Mouse (Mus musculus): ENCODE data around the gene F2rl3. TPM values are rescaled to one million over a fixed set of nuclear protein-coding genes. Genes with fewer than 3 reads are reported as not detected.
A peak's percentile ranks its signal among the peaks of the same experiment; 100 is the strongest.

The F2rl3 gene
- polyA plus RNA-seq, 1 experiment from 2014 or later = 3.9 TPM

DNA sequence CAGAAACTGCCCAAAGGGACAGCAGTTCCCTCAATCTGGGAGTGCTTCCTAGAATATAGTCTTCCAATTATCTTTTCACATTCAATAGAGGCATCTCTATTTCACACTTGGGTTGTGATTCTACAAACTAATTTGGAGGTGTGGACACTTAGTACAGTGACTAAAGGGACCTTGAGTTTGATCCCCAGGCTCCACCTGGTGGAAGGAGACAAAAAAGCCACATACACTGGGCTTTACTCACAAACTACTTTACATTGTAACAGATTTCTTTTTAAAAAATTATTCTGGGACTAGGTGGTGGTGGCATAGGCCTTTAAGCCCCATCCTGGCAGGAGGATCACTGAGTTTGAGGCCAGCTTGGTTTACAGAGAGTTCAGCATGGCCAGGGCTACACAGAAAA lies 3.4 kb upstream of the F2rl3 start:
- DNase-seq (ENCODE audit: low spot score) = no peak
- Histone ChIP-seq H3K27ac (no peak overlapping the region), H3K4me3 (replicated peaks; ENCODE audit: low read depth, low read length) (no peak overlapping the region), H3K9ac (ENCODE audit: low read depth, low read length) (no peak overlapping the region), H3K27me3 (ENCODE audit: insufficient read depth, low read length) (no peaks in the 10 kb centered on the region), H3K9me3 (replicated peaks; ENCODE audit: low read length) (no peaks in the 10 kb centered on the region), H3K36me3 (ENCODE audit: insufficient read depth, low read length) (peaks cover 32% of the 10 kb centered on the region), H3K4me1 (replicated peaks; ENCODE audit: insufficient read depth, low read length) (no peaks in the 10 kb centered on the region), H3K4me2 (ENCODE audit: low read length) (no peak overlapping the region)
- ATAC-seq (replicated peaks; ENCODE audit: low FRiP score, low read depth) = no peak
- TF ChIP-seq CTCF (IDR thresholded peaks at IDR 0.05; ENCODE audit: low read depth) = peak; percentile 45; the same call in 1 of the 2 replicates

GRCm38 (mm10) chr8:72760216-72760615 lies 1.5 kb upstream of the F2rl3 start:
- WGBS = 72% methylated on average over 3 of the region's 3 CpGs
- H3K4me3 ChIP-seq (replicated peaks; ENCODE audit: low read depth, low read length) = no peak overlapping the region
- no peak for DNase-seq (ENCODE audit: low spot score)

GRCm38 (mm10) chr8:72762306-72762705 lies 626 bp downstream of the F2rl3 start:
- Histone ChIP-seq H3K36me3 (ENCODE audit: insufficient read depth, low read length) (0 out of 2 replicates have a peak, but pooled peaks cover 2% of the 10 kb centered on the region), H3K27me3 (ENCODE audit: insufficient read depth, low read length) (no peaks in the 10 kb centered on the region), H3K9ac (ENCODE audit: low read depth, low read length) (no peak overlapping the region), H3K27ac (peak overlapping the region; percentile 50; the same call in 1 of the 2 replicates), H3K4me3 (replicated peaks; ENCODE audit: low read depth, low read length) (no peak overlapping the region), H3K4me1 (replicated peaks; ENCODE audit: insufficient read depth, low read length) (no peaks in the 10 kb centered on the region), H3K4me2 (ENCODE audit: low read length) (no peak overlapping the region), H3K9me3 (replicated peaks; ENCODE audit: low read length) (no peaks in the 10 kb centered on the region)
- DNase-seq (ENCODE audit: low spot score) (no peak), ATAC-seq (replicated peaks; ENCODE audit: low FRiP score, low read depth) (no peak)
- TF ChIP-seq CTCF (IDR thresholded peaks at IDR 0.05; ENCODE audit: low read depth) = no peak
- 86% methylated on average over 12 of the region's 12 CpGs for WGBS

More at GRCm38 (mm10) chr8:72760216-72760615, 1.5 kb upstream of the F2rl3 start:
- Histone ChIP-seq H3K36me3 (ENCODE audit: insufficient read depth, low read length) (peaks cover 20% of the 10 kb centered on the region), H3K4me2 (ENCODE audit: low read length) (no peak overlapping the region), H3K9me3 (replicated peaks; ENCODE audit: low read length) (no peaks in the 10 kb centered on the region), H3K27me3 (ENCODE audit: insufficient read depth, low read length) (no peaks in the 10 kb centered on the region), H3K9ac (ENCODE audit: low read depth, low read length) (no peak overlapping the region), H3K4me1 (replicated peaks; ENCODE audit: insufficient read depth, low read length) (no peaks in the 10 kb centered on the region), H3K27ac (no peak overlapping the region)
- TF ChIP-seq CTCF (IDR thresholded peaks at IDR 0.05; ENCODE audit: low read depth) = no peak
- no peak for ATAC-seq (replicated peaks; ENCODE audit: low FRiP score, low read depth)

DNA sequence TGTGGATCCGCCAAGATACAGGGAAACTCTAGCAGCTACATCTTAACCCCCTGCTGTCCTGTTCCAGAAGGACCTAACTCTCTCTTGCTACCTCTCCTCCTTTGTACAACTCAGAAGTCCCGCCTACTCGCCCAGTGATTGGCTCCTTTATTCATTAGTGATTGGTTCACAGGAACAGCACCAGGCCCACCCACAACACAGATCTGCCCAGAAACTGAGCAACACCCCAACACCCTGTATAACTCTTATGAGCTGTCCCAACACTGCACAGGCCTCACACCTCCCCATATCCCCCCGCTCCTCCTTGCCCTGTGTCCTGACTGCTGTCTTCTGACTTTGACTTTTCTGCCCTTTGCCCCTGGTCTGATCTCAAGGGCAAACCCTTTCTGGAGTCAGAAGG lies 4.0 kb downstream of the F2rl3 start:
- DNase-seq (ENCODE audit: low spot score) = no peak
- no peaks in the 10 kb centered on the region for H3K4me1 ChIP-seq (replicated peaks; ENCODE audit: insufficient read depth, low read length)
- no peak for TF ChIP-seq CTCF (IDR thresholded peaks at IDR 0.05; ENCODE audit: low read depth)
- H3K36me3 ChIP-seq (ENCODE audit: insufficient read depth, low read length) = no peaks in the 10 kb centered on the region
- ATAC-seq (replicated peaks; ENCODE audit: low FRiP score, low read depth) = no peak
- H3K4me3 ChIP-seq (replicated peaks; ENCODE audit: low read depth, low read length) = no peak overlapping the region
- no peaks in the 10 kb centered on the region for H3K27me3 ChIP-seq (ENCODE audit: insufficient read depth, low read length)
- H3K27ac ChIP-seq = no peak overlapping the region
- H3K9ac ChIP-seq (ENCODE audit: low read depth, low read length) = no peak overlapping the region
- 76% methylated on average over 4 of the region's 4 CpGs for WGBS
- H3K9me3 ChIP-seq (replicated peaks; ENCODE audit: low read length) = no peaks in the 10 kb centered on the region
- no peak overlapping the region for H3K4me2 ChIP-seq (ENCODE audit: low read length)

DNA sequence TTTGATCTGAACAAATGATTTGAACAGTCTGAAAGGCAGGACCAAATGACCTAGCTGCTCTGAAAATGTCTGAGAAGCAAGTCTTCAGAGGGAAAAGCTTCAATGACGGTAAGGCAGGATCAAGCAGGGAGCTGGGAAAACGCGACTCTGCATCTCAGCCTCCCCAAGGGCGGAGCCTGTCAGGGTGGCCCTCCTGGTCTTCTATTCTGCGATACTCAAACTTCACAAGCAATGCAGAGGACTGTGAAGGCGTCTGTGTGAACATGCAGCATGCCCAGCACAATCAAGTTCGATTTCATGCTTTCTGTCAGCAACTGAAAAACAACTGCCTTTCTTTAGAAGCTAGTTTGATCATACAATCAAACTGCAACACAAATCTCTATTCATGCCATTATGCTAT lies 5.1 kb downstream of the F2rl3 start:
- H3K4me2 ChIP-seq (ENCODE audit: low read length) = no peak overlapping the region
- no peaks in the 10 kb centered on the region for H3K4me1 ChIP-seq (replicated peaks; ENCODE audit: insufficient read depth, low read length)
- no peaks in the 10 kb centered on the region for H3K36me3 ChIP-seq (ENCODE audit: insufficient read depth, low read length)
- no peak overlapping the region for H3K27ac ChIP-seq
- DNase-seq (ENCODE audit: low spot score) (no peak), ATAC-seq (replicated peaks; ENCODE audit: low FRiP score, low read depth) (no peak)
- H3K27me3 ChIP-seq (ENCODE audit: insufficient read depth, low read length) = no peaks in the 10 kb centered on the region
- TF ChIP-seq CTCF (IDR thresholded peaks at IDR 0.05; ENCODE audit: low read depth) = no peak
- no peak overlapping the region for H3K9ac ChIP-seq (ENCODE audit: low read depth, low read length)
- 30% methylated on average over 7 of the region's 7 CpGs for WGBS
- H3K4me3 ChIP-seq (replicated peaks; ENCODE audit: low read depth, low read length) = no peak overlapping the region
- no peaks in the 10 kb centered on the region for H3K9me3 ChIP-seq (replicated peaks; ENCODE audit: low read length)

DNA sequence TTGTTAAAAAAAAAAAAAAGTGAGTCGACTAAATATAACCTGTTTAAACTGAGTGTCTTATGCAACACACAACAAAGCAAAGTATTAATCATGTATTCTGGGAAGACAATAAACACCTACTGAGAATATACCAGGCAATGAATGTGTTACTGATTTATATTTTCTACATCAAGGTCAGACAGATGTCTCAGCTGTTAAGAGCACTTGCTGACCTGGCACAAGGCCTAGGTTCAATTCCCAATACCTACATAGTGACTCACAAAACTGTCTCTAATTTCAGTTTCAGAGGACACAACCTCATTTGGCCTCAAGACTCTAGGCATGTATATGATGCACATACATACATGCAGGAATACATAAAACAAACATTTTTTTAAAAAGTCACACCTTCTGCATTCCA lies 16.1 kb downstream of the F2rl3 start:
- ATAC-seq (replicated peaks; ENCODE audit: low FRiP score, low read depth) = no peak
- Histone ChIP-seq H3K4me2 (ENCODE audit: low read length) (no peak overlapping the region), H3K4me3 (replicated peaks; ENCODE audit: low read depth, low read length) (no peak overlapping the region), H3K36me3 (ENCODE audit: insufficient read depth, low read length) (no peaks in the 10 kb centered on the region), H3K9me3 (replicated peaks; ENCODE audit: low read length) (no peaks in the 10 kb centered on the region), H3K27me3 (ENCODE audit: insufficient read depth, low read length) (no peaks in the 10 kb centered on the region), H3K27ac (no peak overlapping the region), H3K9ac (ENCODE audit: low read depth, low read length) (no peak overlapping the region), H3K4me1 (replicated peaks; ENCODE audit: insufficient read depth, low read length) (no peaks in the 10 kb centered on the region)
- no peak for DNase-seq (ENCODE audit: low spot score)
- TF ChIP-seq CTCF (IDR thresholded peaks at IDR 0.05; ENCODE audit: low read depth) = no peak
- 72% methylated on average over 1 of the region's 1 CpGs for WGBS

DNA sequence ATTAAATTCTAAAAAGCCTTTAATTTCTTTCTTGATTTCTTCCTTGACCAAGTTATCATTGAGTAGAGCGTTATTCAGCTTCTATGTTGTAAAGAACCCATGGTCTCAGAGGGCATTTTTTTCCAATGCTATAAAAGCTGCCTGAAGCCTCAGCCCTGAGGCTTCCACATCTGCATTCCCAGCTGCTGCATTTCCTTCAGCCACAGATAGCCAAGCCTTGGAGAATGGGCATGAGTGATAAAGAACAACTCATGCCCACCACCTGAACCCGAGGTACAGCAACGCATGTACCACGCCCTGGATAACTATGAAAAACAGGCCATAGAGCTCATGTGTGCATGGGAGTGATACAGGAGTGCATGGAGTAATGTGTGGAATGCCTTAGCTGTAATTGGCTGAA lies 19.0 kb downstream of the F2rl3 start:
- ATAC-seq (replicated peaks; ENCODE audit: low FRiP score, low read depth) (no peak), DNase-seq (ENCODE audit: low spot score) (no peak)
- Histone ChIP-seq H3K4me1 (replicated peaks; ENCODE audit: insufficient read depth, low read length) (no peaks in the 10 kb centered on the region), H3K4me2 (ENCODE audit: low read length) (no peak overlapping the region), H3K27me3 (ENCODE audit: insufficient read depth, low read length) (no peaks in the 10 kb centered on the region), H3K4me3 (replicated peaks; ENCODE audit: low read depth, low read length) (no peak overlapping the region), H3K27ac (no peak overlapping the region), H3K9me3 (replicated peaks; ENCODE audit: low read length) (no peaks in the 10 kb centered on the region), H3K36me3 (ENCODE audit: insufficient read depth, low read length) (no peaks in the 10 kb centered on the region), H3K9ac (ENCODE audit: low read depth, low read length) (no peak overlapping the region)
- 91% methylated on average over 4 of the region's 4 CpGs for WGBS
- no peak for TF ChIP-seq CTCF (IDR thresholded peaks at IDR 0.05; ENCODE audit: low read depth)
